Mouse (Mus musculus) CH12.LX (cell line): ENCODE data around the gene Ptpn14. TPM values are rescaled to one million over a fixed set of nuclear protein-coding genes. Genes with fewer than 3 reads are reported as not detected.

Source experiments
- DNase-seq: peaks from one replicate; pipeline ENCODE4 v3.0.0-alpha.2; 2013; ENCODE audit errors: extremely low read depth
- H3K27ac ChIP-seq: 2 replicates; pipeline ENCODE4 v1.5.1; 2012; ENCODE audit warnings: low read depth, mild to moderate bottlenecking, control low read depth, moderate library complexity; ENCODE audit not compliant: insufficient read depth
- H3K27me3 ChIP-seq: replicated peaks from 2 replicates; pipeline ENCODE3; 2012; ENCODE audit warnings: inconsistent platforms
- H3K36me3 ChIP-seq, 2 experiments: replicated peaks in 1 of 2; 2 replicates each; pipeline versions ENCODE3 to v1.6.1; 2012; ENCODE audit warnings: inconsistent platforms in 1 of 2, low read length in 1 of 2, mild to moderate bottlenecking in 1 of 2, mixed read lengths in 1 of 2, moderate library complexity in 1 of 2; ENCODE audit not compliant: control insufficient read depth in 1 of 2, insufficient read depth in 1 of 2
- H3K4me1 ChIP-seq, 2 experiments: 2 replicates each; pipeline ENCODE4 v1.6.1; 2012; ENCODE audit warnings: inconsistent platforms in 1 of 2, moderate library complexity in 1 of 2; ENCODE audit not compliant: insufficient read depth in 2 of 2, control insufficient read depth in 1 of 2
- H3K4me2 ChIP-seq: 2 replicates; pipeline ENCODE4 v1.6.1; 2012; ENCODE audit warnings: low read depth, mild to moderate bottlenecking, control low read depth; ENCODE audit not compliant: poor library complexity, insufficient read depth, severe bottlenecking
- H3K4me3 ChIP-seq, 3 experiments: fragments of 150-350 bp in 1 of 3; sonication (generic) in 1 of 3; replicated peaks in 1 of 3; 2 replicates each; pipeline versions ENCODE3 to v1.5.1; 2011 to 2012; ENCODE audit warnings: low read depth in 2 of 3, low read length in 2 of 3, mild to moderate bottlenecking in 2 of 3, moderate library complexity in 2 of 3, control low read depth in 1 of 3, improper control_type of control experiment in 1 of 3, inconsistent platforms in 1 of 3, mixed read lengths in 1 of 3; ENCODE audit not compliant: poor library complexity in 1 of 3
- H3K79me2 ChIP-seq: replicated peaks from 2 replicates; pipeline ENCODE4 v1.6.1; 2012; ENCODE audit warnings: mild to moderate bottlenecking, moderate library complexity; ENCODE audit not compliant: control insufficient read depth, poor library complexity, insufficient read depth, severe bottlenecking; ENCODE audit errors: extremely low read depth
- H3K9ac ChIP-seq: 2 replicates; pipeline ENCODE4 v1.6.1; 2012; ENCODE audit warnings: low read depth, mild to moderate bottlenecking, control low read depth, moderate library complexity; ENCODE audit not compliant: insufficient read depth
- H3K9me3 ChIP-seq: replicated peaks from 2 replicates; pipeline ENCODE3; 2012; ENCODE audit warnings: low read length, inconsistent platforms, mixed read lengths
- CHD1 ChIP-seq: IDR thresholded peaks from 2 replicates; pipeline ENCODE4 v1.6.1; 2012; ENCODE audit warnings: low read depth, low read length, improper control_type of control experiment, inconsistent platforms
- E2F4 ChIP-seq: IDR thresholded peaks from 2 replicates; pipeline ENCODE4 v1.6.1; 2011; ENCODE audit warnings: low read depth, low read length, improper control_type of control experiment; ENCODE audit not compliant: insufficient replicate concordance
- ELF1 ChIP-seq: IDR thresholded peaks from 2 replicates; pipeline ENCODE4 v1.6.1; 2014; ENCODE audit warnings: low read depth, mild to moderate bottlenecking, inconsistent platforms, low read length, improper control_type of control experiment
- GABPA ChIP-seq: IDR thresholded peaks from 2 replicates; pipeline ENCODE4 v1.6.1; 2012; ENCODE audit warnings: low read depth, low read length, improper control_type of control experiment, inconsistent platforms; ENCODE audit not compliant: insufficient replicate concordance
- IRF4 ChIP-seq: IDR thresholded peaks from 2 replicates; pipeline ENCODE4 v1.6.1; 2014; ENCODE audit warnings: low read depth, mild to moderate bottlenecking, inconsistent platforms, low read length, improper control_type of control experiment
- MAZ ChIP-seq: IDR thresholded peaks from 2 replicates; pipeline ENCODE4 v1.6.1; 2012; ENCODE audit warnings: low read depth, mild to moderate bottlenecking, inconsistent platforms, low read length, improper control_type of control experiment, moderate library complexity
- MEF2A ChIP-seq: IDR thresholded peaks from 2 replicates; pipeline ENCODE4 v1.6.1; 2014; ENCODE audit warnings: low read depth, mild to moderate bottlenecking, inconsistent platforms, low read length, improper control_type of control experiment, borderline replicate concordance
- NELFE ChIP-seq: IDR thresholded peaks from 2 replicates; pipeline ENCODE4 v1.6.1; 2011; ENCODE audit warnings: low read depth, low read length, improper control_type of control experiment
- POLR2A ChIP-seq: IDR thresholded peaks from 2 replicates; pipeline ENCODE4 v1.6.1; 2011; ENCODE audit warnings: low read depth, mild to moderate bottlenecking, improper control_type of control experiment, low read length
- RAD21 ChIP-seq: IDR thresholded peaks from 2 replicates; pipeline ENCODE4 v1.6.1; 2011; ENCODE audit warnings: low read depth, mild to moderate bottlenecking, low read length, improper control_type of control experiment, moderate library complexity
- RCOR1 ChIP-seq: conservative IDR thresholded peaks from 2 replicates; pipeline ENCODE4 v1.6.1; 2012; ENCODE audit warnings: low read depth, mild to moderate bottlenecking, inconsistent platforms, low read length, improper control_type of control experiment
- SIN3A ChIP-seq: IDR thresholded peaks from 2 replicates; pipeline ENCODE4 v1.6.1; 2012; ENCODE audit warnings: low read length, improper control_type of control experiment, inconsistent platforms
- SMC3 ChIP-seq: IDR thresholded peaks from 2 replicates; pipeline ENCODE4 v1.6.1; 2011; ENCODE audit warnings: low read depth, low read length, improper control_type of control experiment
- TCF12 ChIP-seq: IDR thresholded peaks from 2 replicates; pipeline ENCODE4 v1.6.1; 2014; ENCODE audit warnings: low read depth, mild to moderate bottlenecking, inconsistent platforms, low read length, improper control_type of control experiment
- USF2 ChIP-seq: conservative IDR thresholded peaks from 2 replicates; pipeline ENCODE4 v1.6.1; 2011; ENCODE audit warnings: low read depth, low read length, improper control_type of control experiment
- ZKSCAN1 ChIP-seq: IDR thresholded peaks from 2 replicates; pipeline ENCODE4 v1.6.1; 2012; ENCODE audit warnings: low read depth, inconsistent platforms, low read length, improper control_type of control experiment, borderline replicate concordance
- ZMIZ1 ChIP-seq: IDR thresholded peaks from 2 replicates; pipeline ENCODE4 v1.6.1; 2012; ENCODE audit warnings: low read depth, mild to moderate bottlenecking, inconsistent platforms, low read length, improper control_type of control experiment
- dilution Hi-C: fragments of 300-500 bp; cut with MboI; formaldehyde crosslinking; loops from 2 replicates; pipeline ENCODE4 v1.14.3; 2020; ENCODE audit warnings: low sequenced_read_pairs; ENCODE audit not compliant: extremely low pct_unique_long_range_greater_than_20kb, extremely low pct_ligation_motif_present
- in situ Hi-C: fragments of 300-500 bp; cut with MboI; formaldehyde crosslinking; loops from 3 replicates; pipeline ENCODE4 v1.14.3; 2019; ENCODE audit warnings: low sequenced_read_pairs, low pct_ligation_motif_present, low pct_unique_long_range_greater_than_20kb, mixed read lengths
- polyA plus RNA-seq: library from polyadenylated mRNA; unstranded; fragments of >175 nt; gene quantifications from 2 replicates; pipeline ENCODE4 v1.2.1, GENCODE M21; 2012; ENCODE audit warnings: low read depth; ENCODE audit not compliant: insufficient read length
- total RNA-seq, 2 experiments: library from RNA; depleted of rRNA; stranded (reverse); fragments of 300-350 nt in 1 of 2; fragments of >200 nt in 1 of 2; gene quantifications; 2 replicates each; pipeline ENCODE4 v1.2.3; 2012 to 2014

Ptpn14 gene
- total and polyA plus RNA-seq, 3 experiments = under 0.01 to 0.10 TPM; not detected in 1

- no peak for TF ChIP-seq RCOR1
- TF ChIP-seq TCF12 = no peak
- TF ChIP-seq MAZ = no peak
- no peak for TF ChIP-seq SIN3A
- no peak for TF ChIP-seq ZMIZ1
- no peak for TF ChIP-seq MEF2A
- TF ChIP-seq USF2 = no peak
- TF ChIP-seq SMC3 = no peak
- TF ChIP-seq POLR2A = no peak
- no peak for TF ChIP-seq E2F4
- no peak for TF ChIP-seq CHD1
- TF ChIP-seq NELFE = no peak
- TF ChIP-seq ZKSCAN1 = no peak
- TF ChIP-seq RAD21 = no peak
- TF ChIP-seq GABPA = no peak
- TF ChIP-seq IRF4 = no peak
- no peak for TF ChIP-seq ELF1
- Histone ChIP-seq H3K79me2 (no peaks in the 10 kb centered on the region), H3K27me3 (no peaks in the 10 kb centered on the region), H3K27ac (no peak overlapping the region), H3K4me3 (no peak overlapping the region), H3K36me3 (no peaks in the 10 kb centered on the region), H3K9me3 (no peaks in the 10 kb centered on the region), H3K4me2 (no peak overlapping the region), H3K4me1 (peaks cover 5 to 9% of the 10 kb centered on the region in 2 experiments), H3K9ac (no peak overlapping the region)
- dilution Hi-C loops = no loop called here
- no peak for DNase-seq
- in situ Hi-C loops = no loop called here
These were observed 127.7 kb downstream of the Ptpn14 start for GRCm38 (mm10) chr1:189855739-189856138.

DNA sequence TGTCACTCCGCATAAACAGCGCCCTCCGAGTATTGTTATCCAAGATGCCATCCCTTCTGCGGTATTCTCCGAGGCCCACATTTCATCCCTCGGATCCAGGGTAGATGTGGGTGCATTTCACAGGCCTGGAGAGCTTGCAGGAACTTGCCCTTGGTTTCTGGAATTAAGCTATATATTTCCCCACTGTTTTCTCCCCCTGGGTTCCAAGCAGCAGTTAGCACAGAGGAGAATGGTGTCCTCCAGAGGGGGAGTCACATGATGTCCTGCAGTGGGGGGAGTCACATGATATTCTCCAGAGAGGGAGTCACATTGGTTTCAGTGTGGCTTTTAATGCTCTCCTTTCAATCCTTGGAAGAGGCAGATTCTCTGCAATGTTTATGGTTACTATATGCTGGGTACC, 130.3 kb downstream of the Ptpn14 start:
- DNase-seq = no peak
- Histone ChIP-seq H3K4me3 (no peak overlapping the region), H3K4me1 (peaks cover 5 to 16% of the 10 kb centered on the region in 2 experiments), H3K79me2 (no peaks in the 10 kb centered on the region), H3K9me3 (no peaks in the 10 kb centered on the region), H3K27me3 (no peaks in the 10 kb centered on the region), H3K4me2 (no peak overlapping the region), H3K9ac (no peak overlapping the region), H3K27ac (no peak overlapping the region), H3K36me3 (no peaks in the 10 kb centered on the region)
- no peak for TF ChIP-seq SIN3A
- dilution Hi-C loops (no loop called here), in situ Hi-C loops (no loop called here)
